Mouse (Mus musculus): ENCODE results near the gene Bptf. TPM values are rescaled to one million over a fixed set of nuclear protein-coding genes. Genes with fewer than 3 reads are reported as not detected.
"Not testable (repeated sequence)": the region's sequence is repeated elsewhere in the genome, so short reads cannot be mapped to it uniquely, and the experiment has no call there.

Gene Bptf
- total and polyA plus RNA-seq, 3 experiments: 22.1 to 43.6 (median 33.6) TPM

GRCm38 (mm10) chr11:107054870-107055269, 77.1 kb downstream of the Bptf start:
- DNase-seq: no peak

- DNase-seq: no peak
Observed at GRCm38 (mm10) chr11:107046766-107047620, 84.9 kb downstream of the Bptf start.

DNA sequence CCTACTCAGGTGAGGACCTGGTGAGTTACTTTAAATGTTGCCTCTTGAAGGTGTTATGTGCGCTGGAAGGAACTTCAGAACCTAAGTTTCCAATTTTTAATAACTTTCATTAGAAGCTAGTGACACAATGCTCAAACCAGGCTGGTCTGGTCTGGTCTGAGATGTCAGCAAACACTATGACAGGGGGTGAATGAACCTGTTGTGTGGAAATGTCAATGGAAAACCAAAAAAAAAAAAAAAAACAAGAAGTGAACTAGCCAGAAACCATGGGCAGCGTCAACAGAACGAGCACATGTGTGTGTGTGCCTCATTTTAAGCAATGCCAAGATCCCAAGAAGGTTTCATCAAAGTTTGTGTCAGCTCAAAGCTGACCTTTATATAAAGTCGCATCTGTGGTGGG, 86.4 kb downstream of the Bptf start:
- DNase-seq: no peak

DNA sequence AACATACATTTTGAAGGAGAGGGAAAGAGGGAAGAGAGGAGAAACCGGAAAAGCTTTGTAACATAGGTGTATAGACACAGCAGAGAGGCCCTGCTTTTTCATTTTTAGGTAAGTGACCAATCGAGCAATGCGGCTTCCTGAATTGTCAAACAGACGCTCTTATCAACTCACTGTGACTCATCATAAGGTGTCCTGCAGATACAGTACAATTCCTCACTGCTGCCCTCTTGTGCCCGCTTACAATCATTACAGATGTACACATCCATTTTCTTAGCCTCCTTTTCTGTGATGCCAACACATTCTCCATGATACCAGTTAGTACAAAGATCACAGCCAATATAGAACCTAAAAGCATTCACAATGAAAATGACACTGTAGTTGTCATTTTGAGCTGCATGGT, 87.6 kb downstream of the Bptf start:
- peak; percentile 80 for DNase-seq

DNA sequence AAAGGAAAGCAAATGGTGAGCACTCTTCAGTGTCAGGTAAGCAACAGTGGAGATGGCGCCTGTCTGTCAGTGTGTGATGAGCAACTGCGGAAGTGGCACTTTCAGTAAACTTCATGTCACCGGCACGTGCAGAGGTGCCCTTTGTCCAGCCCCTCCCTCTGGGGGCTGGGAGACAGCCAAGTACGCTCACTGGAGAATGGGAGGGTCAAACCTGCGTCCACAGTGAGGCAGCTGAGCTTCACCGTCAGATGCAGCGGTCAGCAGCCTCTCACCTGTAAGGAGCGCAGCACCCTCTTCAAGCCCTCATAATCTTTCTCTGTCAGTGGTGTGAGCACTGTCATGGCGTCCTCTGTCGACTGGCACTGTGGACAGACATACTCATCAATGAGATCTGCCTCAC, 88.6 kb downstream of the Bptf start:
- no peak for DNase-seq

DNA sequence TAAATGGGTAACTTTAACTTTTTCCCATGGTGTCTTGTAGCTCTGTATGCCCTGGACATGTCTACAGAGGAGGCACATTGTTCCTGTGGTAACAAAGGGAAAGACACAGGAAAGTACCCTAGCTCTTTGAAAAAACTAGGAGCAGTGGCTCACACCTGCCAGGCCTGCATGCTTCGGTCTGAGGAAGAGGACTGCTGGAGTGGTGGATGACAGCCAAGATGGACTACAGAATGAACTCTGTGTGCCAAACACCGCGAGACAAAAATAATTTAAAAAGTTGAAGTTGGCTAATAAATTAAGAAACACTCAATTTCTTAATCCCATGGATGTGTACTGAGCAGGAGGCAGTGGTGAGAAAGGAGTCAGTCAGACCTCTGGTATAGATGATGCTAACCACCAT, 90.5 kb downstream of the Bptf start:
- no peak for DNase-seq

- no peak for DNase-seq
Observed at GRCm38 (mm10) chr11:107039417-107039816, 92.5 kb downstream of the Bptf start.

GRCm38 (mm10) chr11:107034085-107034810, 97.7 kb downstream of the Bptf start:
- DNase-seq: no peak

- no peak for DNase-seq
Observed at GRCm38 (mm10) chr11:107031635-107032034, 100.3 kb downstream of the Bptf start.

DNA sequence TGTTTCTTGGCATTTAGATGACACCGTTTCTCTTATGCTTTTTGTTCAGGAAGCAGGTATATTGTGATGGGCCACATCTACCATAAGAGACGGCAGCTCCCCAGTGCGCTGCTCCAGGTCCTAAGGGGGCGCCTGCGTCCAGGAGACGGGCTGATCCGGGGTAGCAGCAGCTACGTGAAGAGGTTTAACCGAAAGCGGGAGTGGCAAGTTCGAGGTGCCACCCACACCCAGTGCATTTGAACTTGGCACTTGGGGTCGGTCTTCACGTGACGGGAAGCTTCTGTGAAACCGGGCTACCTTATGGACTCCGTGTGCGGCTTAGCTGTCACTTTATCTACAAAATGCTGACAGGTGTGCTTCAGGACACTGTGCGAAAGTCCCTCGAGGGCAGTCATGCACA, 102.4 kb downstream of the Bptf start:
- DNase-seq: no peak

DNA sequence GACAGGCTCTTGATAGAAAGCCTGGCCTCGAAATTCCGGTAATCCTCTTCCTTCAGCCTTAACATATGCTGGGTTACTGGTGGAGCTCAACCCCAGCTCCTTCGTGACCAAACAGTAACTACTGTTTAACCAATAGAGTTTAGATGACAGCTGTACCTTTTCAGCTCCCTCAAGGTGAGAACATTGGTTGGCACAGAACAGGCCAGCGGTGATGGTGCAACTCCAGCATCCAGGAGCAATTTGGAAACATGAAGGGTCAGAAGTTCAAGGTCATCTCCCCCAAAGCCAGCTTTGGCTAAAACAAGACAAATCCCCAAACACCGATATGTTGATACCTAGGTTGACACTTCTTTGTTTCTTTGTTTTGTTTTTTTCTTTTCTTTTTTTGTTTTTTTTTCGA, 103.2 kb downstream of the Bptf start:
- DNase-seq: no peak

GRCm38 (mm10) chr11:107028275-107028618, 103.7 kb downstream of the Bptf start:
- DNase-seq: no peak

DNA sequence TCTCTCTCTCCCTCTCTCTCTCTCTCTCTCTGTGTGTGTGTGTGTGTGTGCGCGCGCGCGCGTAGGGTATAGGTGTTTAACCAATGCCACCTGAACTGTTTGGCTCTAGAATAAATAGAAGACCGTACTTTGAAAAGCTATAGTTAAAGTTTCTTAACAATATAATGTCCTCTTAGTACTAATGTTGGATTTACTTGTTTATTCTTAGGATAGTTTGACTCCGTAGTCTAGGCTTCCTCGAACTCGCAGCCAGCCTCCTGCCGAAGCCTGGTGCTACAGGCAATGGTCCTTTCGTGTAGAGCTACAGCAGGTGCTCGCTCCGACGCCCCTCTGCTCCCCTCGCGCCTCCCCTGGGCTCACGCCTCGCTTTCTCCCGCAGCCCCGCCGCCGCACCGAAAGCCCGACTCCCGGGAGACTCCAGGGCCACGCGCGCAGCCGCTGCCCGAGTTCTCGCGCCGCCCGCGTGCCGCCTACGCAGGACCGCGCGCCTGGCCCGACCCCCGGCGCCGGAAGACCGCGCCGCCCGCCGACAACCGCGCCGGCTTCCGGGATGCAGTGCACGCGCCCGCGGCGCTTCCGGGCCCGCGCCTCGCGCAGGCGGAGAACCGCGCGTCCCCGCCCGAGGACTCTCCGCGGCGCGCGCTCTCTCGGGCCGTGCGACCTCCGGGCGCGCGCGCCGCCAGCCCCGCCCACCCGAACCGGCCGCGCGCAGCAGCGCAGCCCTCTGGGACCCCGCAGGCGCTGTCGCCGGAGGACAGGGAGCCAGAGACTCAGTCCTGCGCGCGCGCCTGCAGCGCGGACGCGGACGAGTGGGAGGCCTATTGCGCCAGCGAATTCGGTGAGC, 104.3 kb downstream of the Bptf start:
- peak; percentile 93 for DNase-seq

DNA sequence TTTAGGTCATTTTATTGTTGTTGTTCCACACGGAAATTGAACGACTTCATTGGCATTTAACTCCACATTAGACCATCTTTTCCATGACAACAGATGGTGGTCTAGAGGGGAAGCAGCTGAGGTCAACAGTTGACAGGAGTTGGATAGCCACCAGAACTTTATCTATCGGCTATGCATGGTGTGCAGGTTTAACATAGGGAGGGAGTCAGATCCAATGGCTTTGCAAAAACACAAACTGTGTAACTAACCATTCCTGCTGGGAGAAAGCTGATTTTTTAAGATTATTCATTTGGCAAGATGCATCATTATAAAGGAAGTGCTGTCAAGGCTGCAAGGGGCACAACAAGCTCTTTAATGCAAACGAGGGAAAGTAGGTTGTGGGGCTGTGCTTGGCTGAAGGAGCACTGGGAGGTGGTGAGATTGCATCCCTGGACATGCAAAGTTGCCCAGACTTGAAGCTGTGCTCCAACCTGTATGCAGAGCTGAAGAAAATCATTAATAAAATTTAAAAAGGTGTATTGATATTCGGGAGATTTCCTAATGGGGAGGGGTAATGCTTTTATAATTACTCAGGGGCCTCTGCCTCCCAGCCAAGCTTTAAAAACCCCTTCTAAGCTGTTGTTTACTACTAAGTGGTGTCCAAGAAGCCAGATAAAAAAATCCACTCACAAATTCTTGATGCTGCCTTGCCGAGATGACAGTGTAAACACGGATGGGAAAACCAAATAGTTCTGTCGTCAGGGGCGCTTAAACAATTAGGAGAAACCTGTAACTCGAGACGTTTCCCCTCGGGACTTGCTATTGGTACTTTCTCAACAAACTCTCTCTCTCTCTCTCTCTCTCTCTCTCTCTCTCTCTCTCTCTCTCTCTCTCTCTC, 105.1 kb downstream of the Bptf start:
- DNase-seq: no peak

GRCm38 (mm10) chr11:107025411-107026321, 106.3 kb downstream of the Bptf start, which contains the start of gene 1810010H24Rik:
TSS of gene 1810010H24Rik (plus strand) at chr11:107025681.
- peak; percentile 43 for DNase-seq

DNA sequence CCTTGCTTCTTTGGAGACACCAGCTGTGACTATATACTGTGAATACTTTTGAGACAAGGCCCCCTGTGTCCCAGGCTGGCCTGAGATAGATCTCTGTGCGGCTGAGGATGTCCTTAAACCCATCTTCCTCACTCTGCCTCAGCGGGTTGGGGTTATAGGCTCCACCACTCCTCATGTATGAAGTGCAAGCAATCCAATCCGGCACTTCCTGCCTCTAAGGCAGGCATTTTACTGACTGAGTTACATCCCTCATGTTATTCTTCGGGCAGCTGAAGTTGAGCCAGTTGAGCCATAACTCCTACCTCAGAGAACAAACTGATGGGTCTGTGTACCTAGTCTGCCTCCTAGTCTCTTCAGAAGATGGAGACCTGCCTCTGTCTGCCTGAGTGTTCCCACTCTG, 107.5 kb downstream of the Bptf start:
- no peak for DNase-seq

GRCm38 (mm10) chr11:107022050-107022683, 109.8 kb downstream of the Bptf start:
- DNase-seq: no peak

- DNase-seq: not testable (repeated sequence)
Observed at GRCm38 (mm10) chr11:107019722-107020121, 112.2 kb downstream of the Bptf start.

GRCm38 (mm10) chr11:107019318-107019717, 112.6 kb downstream of the Bptf start:
- no peak for DNase-seq

DNA sequence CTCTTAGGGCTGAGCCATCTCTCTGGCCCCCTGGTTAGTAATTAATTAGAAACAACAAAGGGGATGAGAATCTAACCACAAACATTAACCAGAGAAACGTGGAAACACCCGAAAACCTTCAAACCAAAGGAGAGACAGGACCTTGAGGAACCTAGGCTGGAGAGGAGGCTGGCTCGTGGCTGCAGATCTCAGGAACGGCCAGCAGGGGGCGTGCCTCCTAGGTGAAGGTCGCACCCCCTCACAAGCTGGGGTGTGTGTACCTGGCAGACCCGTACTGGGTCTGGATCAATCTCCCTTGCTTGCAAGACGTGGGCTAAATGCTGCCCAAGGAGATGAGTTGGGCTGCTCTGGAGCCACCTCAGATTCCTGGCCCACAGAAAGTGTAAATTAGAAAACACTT, 113.3 kb downstream of the Bptf start:
- DNase-seq: no peak

All from adrenal gland, adult 2 months (tissue).